Mouse (Mus musculus): Measurements from ENCODE around the gene Wfdc2.

Wfdc2 gene

DNA sequence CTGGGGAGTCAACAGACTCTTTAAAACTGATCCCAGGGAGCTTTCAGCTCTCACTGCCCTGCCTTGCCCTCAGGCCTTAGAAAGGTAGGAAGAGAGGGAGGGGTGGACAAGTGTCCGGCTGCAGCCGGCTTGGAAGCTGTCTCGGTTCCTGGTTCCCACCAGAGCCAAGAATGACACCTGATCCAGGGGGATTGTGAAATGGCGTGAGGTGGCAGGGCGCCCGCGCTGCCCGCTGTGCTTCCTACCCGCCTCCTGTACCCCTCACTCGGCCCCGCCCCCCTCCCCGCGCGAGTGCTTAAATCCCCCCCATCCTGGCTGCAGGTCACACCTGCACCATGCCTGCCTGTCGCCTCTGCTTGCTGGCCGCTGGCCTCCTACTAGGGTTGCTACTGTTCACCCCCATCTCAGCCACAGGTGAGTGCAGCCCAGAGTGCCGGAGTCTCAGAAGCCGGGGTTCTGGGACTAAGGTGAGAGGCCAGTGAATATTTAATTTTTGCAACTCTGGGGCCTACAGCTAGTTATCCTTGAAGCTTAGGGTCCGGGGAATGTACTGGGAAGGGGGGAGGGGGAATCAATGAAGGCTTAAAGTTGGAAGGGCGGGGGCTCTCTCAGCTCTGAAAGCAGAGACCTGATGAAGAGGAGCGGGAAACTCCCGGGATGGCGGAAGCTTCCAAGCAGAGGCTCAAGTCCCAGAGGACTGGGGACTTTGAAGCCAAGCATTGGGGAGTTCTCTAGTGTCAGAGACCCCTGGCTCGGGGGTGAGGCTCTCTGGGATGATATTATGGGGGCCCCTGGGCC, at the start of gene Wfdc2:
Gene Wfdc2 (plus strand): TSS at position 23 of the 798 bp plus-strand sequence.
- DNase-seq (ENCODE audit: low read depth, low spot score) = no peak

DNA sequence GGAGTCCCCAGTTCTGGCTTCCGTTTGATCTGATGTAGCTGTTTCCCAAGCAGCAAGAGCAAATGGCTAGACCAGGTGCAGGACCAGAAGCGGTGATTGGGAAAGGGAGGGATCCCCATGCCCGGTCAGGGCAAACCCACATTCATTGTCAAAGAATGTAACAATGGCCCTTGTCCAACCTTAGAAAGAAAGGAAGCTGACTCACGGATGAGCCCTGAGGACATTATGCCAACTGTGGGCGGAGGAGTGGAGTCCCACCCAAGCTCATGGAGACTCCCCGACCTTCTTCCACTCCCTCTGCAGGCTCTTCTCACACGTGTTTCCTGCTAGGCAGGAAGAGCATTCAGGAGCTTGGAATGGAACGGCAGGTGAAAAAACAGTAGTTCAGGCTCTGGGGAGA, 48.8 kb upstream of the Wfdc2 start:
- no peak for DNase-seq (ENCODE audit: low read depth, low spot score)

DNA sequence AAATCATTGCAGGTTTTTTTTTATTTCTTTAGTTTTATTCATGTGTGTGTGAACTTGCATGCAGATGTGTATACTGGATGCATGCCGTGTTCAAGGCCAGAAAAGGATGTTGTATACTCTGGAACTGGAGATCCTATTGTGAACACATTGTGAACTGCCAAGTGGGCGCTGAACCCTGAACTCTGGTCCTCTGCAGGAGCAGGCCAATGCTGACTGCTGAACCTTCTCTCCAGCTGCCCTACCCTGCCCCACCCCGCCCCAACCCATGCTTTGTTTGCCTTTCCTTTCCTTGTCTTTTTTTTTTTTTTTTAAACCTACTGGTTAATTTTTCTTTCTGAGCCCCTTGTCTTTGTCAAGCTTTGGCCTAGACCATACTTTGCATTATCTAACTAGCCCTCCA, 47.3 kb upstream of the Wfdc2 start:
- DNase-seq (ENCODE audit: low read depth, low spot score) = no peak

DNA sequence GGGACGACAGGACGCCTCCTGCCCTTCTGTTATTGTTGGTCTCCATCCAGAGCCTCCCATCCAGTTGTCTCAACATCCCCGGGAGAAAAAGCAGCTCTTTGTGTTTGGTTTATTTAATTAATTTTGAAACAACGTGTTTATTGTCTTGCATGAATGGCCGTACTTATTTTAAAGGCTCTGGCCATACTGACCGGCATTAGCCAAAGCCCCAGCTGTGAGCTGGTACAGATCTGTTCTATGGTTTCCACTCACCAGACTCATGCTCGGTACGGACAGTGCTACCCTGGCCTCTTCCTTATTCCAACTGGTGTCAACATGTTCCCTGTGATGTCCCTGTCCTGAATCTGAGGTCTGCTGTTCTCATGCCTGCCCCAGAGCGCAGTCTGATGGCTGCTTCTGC, 46.3 kb upstream of the Wfdc2 start:
- DNase-seq (ENCODE audit: low read depth, low spot score) = no peak

DNA sequence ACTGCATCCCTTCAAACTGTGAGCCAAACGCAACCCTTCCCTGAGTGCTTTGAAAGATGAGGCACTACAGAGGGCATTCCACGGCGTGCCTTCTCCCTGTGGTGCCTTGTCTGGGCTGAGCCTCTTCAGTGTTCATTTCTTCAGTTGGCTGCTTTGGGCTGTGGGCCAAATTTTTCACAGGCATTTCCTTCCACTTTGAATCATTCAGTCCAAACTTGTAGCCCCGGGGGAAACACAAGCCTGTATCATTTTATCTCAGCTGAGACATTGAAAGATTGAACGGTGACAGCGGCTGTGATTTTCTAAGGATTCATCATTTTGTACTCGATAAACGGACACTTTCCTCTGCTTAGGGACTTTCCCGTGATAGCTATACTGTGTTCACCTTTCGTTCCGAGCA, 45.6 kb upstream of the Wfdc2 start:
- no peak for DNase-seq (ENCODE audit: low read depth, low spot score)

DNA sequence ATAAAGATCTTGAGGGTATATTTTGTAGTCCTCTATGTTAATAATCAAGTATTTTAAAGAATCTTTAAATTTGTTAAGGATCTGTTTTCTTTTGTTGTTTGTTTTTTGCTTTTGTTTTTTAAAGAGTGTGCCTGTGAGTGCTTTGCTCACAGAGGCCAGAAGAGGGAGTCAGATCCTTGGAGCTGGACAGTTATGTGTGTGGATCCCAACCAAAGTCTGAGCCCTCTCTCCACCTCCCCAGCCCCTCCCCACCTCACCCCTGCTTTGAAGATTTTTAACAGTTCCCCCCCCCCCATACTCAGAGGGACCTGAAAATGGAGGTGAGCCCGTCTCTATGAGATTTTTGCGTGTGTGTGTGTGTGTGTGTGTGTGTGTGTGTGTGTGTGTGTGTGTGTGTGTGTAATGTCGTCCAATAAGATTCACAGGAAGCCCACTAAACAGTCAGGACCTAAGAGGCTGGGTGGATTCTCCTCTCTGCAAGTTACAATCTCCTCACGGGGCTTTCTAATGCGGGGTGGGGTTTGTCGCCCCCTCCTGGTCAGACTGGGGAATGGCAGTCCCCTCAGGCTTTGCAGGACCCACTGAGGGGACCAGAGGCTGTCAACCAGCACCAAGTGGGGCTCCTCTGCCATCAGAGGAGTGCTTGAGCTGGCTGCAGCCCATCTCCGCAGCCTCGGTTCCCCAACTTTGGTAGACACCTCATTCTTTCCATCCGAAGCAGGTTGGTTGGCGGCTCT, 44.6 kb upstream of the Wfdc2 start:
- peak; percentile 74 for DNase-seq (ENCODE audit: low read depth, low spot score)

DNA sequence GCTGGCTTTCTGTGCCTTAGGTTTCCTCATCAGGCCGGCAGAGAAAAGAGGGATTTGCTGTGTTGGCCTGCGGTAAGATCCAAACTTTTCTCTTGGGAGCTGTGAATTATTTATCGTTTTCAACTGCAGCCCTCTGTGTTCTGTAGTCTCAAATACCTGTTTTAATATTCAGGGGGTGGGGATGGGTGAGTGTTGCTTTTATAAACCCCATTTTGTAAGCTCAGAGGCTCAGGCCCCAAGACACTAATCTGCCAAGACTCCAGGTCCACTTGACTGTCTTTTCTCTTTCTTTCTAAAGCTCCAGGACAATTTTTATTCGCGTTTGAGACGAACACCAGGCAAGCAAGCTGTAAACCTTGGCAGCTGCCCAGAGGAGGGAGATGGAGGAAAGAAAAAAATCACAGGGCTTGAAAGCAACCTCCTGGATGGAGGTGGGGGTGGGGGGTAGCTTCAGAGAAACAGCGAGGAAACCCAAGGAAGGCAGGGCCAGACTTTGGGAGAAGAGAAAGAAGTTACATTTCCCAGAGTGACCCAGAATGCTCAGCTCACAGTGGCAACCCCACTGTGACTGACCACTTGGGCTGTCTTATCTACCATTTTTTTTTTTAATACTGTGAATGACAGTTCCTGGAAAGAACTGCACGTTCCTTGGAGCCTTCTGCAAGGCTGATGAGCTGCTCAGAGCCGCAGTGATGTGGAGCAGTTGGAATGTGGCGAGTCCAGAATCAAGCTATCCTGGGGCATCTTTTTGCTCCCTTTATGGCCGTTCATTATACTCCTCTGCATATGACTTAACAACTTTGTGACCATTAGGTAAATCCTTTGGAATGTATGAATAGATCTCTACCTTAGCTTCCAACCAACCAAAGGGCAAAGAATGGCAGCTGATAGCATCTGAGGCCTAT, 43.7 kb upstream of the Wfdc2 start:
- no peak for DNase-seq (ENCODE audit: low read depth, low spot score)

DNA sequence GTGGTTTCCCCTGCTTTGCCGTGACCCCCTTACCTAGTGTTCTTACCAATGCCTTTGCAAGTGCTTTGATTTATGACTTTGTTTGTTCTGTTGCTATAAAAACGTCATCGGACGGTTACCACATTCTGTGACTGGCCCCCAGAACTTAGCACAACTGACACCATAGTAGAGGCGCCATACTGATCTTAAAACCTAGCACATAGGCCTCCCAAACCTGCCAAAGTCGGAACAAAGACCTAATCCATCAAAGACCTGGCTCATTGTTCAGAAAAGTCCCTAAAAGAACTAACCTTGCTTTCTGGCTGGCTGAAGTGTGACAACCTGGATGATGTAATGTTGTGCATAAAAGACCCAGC, 43.1 kb upstream of the Wfdc2 start:
- peak; percentile 24 for DNase-seq (ENCODE audit: low read depth, low spot score)

DNA sequence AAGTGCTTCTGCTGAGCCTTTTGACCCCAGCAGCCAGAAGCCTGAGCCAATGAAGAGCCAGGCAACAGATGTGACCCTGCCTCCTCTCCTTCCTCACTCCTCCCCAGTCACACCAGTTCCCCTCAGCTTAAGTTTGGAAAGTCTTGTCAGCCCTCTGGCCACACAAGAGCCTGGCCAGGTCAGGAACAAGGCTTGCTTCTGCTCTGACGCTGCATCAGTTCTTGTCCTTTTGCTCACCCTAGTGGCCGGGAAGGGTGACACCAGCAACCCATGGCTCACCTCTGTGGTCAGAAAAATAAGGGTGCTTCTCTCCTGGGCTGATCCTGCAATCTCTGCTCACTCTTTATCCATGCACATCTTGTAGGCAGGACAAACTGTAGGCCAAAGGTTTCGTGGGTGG, 41.4 kb upstream of the Wfdc2 start:
- peak; percentile 71 for DNase-seq (ENCODE audit: low read depth, low spot score)

DNA sequence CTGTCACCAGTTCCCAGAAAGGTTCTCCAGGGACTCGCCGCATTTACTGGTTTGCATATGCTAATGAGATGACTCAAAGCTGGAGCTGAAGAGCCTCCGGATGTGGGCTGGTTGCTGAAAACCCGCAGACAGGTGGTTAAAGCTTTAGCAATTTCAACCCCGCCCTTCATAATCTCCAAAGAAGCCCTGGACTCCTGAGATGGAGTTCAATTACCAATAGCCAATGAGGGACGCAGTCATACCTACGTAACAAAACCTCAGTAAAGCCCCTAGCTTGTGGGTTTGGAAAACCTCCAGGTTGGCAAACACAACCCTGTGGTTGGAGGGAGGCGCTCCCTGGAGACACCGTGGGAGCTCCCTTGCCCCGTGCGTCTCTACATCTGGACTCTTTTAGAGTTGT, 40.4 kb upstream of the Wfdc2 start:
- DNase-seq (ENCODE audit: low read depth, low spot score) = peak; percentile 94

DNA sequence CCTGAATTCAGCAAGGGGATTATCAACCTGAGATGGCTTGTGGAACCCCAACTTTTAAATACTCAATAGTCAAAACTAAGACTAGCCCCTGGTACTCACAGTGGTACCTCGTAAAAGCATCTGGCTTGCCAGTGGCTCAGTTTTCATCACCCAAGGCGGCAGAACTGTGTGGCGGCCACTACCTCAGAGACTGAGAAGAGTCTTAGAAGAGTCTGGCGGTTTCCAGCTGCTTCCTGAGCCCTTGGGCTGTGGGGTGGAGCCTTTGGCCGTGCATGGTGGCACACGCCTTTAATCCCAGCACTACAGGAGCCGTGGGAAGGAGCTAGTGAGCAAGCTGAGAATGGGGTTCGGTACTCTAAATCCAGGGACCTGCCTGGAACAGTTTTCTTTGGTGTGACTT, 39.9 kb upstream of the Wfdc2 start:
- DNase-seq (ENCODE audit: low read depth, low spot score) = no peak

DNA sequence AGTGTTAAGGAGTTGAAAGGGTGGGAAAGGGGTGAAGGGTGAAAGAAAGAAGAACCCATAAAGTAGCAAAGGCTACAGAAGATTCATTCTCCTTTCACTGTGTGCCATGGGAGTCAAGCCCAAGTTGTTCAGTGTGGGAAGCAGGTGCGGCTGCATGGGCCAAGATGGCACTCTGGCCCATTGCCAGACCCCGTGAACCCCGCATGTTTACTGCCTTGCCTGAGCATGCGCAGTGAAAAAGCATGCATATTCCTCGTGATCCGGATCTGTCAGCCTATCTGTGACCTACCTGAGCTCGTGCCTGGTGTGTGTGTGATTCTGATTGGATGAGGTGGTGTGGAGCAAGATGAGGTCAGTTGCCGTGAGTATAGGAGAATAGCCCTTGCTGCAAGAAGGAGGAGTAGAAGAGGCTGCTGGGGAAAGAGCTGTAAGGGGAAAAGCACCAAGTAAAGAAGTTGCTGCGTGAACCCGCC, 38.9 kb upstream of the Wfdc2 start:
- DNase-seq (ENCODE audit: low read depth, low spot score) = no peak

DNA sequence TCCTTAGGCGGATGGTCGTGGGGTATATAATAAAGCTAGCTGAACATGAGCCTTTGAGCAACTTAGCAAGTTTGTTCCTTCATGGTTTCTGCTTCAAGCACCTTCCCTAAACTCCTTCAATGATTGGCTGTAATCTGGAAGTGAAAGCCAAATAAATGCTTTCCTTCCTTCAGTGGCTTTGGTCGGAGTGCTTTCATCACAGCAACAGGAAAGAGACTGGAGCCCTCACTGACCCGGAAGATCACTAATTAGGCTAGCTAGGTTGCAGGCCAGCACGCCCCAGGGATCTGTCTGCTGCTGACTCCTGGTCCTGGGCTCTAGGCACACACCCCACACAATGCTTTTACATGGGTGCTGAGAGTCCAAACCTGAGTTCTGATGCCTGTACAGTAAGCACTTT, 33.7 kb upstream of the Wfdc2 start:
- no peak for DNase-seq (ENCODE audit: low read depth, low spot score)

DNA sequence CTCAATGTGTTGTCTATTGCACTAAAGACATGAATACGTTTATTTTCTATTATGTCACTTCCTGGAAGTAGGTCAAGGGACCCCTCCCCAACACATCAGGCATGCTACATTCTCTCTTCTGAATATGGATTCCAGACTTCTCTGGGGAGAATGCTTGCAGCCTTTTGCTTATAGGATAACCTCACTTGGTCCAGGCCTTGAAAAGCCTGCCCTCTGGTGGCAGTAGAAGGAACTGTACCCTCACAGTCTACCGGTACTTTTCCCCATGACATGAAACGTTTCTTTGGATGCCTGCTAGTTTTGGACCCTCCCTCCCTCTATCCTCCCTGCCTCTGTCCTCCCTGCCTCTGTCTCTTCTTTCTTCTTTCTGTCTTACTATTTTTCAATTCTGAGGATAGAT, 31.0 kb upstream of the Wfdc2 start:
- peak; percentile 76 for DNase-seq (ENCODE audit: low read depth, low spot score)

DNA sequence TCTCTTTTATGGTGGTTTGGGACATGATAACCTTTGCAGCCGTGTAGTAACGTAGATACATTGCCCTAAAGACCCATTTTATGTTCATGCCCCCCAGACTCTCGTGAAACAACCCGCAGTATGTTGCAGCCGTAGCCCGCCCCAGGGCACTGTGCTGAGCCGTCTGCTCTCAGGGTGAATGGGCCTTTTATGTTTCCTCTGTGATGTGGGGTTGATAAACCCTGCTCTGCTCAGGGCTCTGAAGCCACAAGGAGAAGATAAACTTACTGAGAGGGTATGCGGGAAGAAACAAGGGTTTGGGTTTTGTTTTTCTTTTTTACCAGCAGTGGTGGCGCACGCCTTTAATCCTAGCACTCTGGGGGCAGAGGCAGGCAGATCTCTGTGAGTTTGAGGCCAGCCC, 27.9 kb upstream of the Wfdc2 start:
- peak; percentile 69 for DNase-seq (ENCODE audit: low read depth, low spot score)

DNA sequence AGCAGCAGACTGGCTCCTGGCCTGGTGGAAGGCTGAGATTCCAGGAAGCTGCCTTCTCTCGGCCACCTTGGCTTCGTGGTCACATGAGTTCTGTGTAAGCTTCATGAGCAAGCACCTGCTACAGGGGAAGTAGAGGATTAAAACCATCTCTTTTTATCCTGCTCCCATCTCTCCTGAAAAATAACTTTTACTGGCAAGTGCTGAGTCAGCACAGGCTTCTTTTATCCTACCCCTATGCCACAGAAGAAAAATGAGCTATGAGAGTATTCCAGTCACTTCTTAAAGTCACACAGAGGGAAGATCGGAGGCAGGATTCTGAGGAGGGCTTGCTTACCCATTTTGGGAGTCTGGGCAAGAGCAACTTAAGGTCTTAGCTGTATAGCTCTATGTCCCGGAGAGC, 25.2 kb upstream of the Wfdc2 start:
- no peak for DNase-seq (ENCODE audit: low read depth, low spot score)

DNA sequence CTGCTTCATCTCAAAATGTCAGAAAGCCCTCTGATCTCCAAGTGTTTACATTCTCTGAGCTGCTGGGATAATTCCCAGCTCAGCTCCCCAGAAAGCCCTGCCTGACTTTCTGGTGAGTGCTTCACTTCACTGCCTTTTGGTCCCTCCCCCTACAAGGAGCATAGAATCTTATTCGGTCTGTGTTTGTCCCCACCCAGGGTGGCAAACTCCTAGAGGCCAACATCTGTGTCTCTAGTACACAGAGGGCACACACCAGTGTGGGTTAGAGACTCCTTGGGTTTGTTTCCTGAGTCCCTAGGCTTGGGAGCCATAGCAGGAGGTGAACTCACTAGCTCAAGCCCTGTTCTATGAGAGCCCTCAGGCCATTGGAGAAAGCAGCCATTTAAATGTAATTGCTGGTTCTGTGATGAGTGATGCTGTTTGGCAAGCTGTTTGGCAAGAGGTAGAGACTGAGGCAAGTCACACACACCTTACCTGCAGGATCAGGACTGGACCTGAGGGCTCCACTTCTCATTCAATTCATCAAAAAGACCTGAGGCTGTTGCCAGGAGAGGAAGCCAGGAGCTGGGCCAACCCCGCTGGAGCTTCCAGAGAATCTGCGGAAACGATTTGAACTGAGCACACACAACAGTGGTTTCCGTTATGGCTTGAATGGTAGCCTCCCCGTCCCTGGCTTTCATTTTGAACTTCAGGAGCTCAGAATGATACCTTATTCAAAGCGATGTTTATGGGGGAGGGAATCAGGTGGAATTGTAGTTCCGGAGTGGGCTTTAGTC, 21.4 kb upstream of the Wfdc2 start:
- DNase-seq (ENCODE audit: low read depth, low spot score) = peak; percentile 17

DNA sequence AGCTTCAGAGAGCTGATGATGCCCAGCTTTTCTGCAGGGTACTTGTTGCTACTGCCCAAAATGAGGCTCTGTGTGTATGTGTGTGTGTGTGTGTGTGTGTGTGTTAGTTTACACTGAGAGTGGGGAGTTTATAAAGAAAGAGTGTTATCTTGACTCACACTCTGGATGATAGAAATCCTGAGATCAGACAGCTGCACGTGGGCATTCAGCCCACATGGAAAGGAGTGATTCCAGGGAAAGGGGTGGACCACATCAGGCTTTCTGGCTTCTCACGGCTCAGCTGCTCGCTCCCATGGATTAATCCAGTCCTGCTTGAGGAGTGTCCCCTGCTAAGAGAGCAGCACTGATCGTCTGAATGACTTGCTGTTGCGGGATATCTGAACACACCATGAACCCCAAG, 20.1 kb upstream of the Wfdc2 start:
- DNase-seq (ENCODE audit: low read depth, low spot score) = no peak

DNA sequence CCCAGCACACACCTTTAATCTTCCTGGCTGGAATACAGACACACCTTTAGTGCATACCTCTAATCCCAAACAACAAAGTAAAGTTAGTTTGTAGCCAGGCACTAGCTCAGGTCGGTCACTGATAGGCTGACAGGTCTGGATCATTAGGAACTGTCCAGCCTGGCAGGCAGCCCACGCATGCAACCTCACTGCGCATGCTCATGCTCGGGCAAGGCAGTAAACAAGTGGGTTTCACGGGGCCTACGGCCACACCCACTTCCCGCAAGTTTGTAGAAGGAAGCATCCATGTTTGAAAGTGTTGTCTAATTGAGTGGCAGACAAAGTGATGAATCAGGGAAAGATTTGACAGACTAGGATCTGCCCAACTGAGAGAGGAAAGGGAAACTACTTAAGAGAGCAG, 19.6 kb upstream of the Wfdc2 start:
- no peak for DNase-seq (ENCODE audit: low read depth, low spot score)

DNA sequence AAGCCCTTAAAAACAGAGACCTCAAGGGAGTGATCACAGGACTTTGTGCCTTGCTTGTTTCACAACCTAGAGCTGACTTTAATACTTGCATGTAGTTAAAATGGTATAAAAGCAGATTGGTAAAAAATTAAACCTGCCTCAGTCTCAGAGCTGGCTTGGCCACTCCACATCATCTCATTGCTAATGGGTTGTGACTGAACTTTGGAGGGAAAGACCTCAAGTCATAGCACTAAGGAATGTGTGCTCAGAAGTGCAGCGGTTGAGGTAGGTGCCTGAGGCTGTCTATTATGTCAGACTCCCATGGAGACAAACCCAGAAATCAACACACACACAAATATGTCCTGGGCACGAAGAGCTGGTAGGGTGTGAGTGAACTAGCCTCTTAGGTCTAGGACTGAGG, 18.5 kb upstream of the Wfdc2 start:
- no peak for DNase-seq (ENCODE audit: low read depth, low spot score)

DNA sequence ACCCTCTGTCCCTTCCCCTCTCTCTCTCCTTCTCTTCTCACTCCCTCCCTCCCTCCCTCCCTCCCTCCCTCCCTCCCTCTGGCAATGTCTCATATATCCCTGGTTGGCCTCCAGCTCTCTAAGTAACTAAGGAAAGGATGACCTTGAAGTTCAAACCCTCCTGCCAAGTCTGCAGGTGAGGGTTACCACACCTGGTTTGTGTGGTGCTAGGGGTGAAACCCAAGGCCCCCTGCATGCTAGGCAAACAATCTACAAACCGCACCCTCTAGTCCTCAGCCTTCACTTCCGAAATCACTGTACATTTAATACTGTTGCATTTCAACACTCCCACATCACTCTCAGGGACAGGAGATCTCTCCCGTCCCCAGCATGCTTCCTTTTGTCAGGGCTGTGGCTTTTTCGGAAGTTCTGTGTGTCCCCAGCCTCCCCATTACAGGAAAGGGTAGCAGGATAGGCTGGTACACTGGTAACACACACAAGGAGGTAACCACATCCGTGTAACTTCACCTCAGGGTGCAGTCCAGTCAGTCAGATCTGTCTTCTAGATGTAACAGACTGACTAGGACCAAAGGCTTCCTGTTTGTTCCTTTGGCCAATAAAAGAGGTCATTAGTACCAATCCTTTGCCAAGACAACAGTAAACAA, 17.6 kb upstream of the Wfdc2 start:
- peak; percentile 62 for DNase-seq (ENCODE audit: low read depth, low spot score)
